Mouse (Mus musculus): ENCODE results near the gene Olfr775.

DNA sequence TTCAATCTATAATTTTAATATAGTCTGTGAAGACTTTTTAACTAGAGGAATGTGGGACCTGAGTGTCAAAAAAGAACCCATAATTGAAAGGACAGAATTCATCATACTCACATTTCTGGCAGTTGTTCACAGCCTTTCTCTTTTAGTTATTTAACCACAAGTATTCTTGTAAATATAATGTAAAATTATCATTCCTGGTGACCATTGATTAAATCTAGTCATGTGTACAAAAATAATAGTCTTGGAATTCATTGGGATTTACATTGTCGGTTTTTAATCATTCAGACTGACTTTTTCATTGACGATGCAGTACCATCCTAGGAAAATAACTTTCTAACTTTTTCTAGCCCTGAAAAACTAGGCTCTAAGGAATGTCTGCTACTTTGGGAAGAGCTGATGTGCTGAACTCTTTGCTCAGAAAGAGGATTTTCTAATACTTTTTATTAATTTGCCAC is 22.9 kb downstream of the Olfr775 start, which contains the start of gene Olfr777:
- TF ChIP-seq CTCF (conservative IDR thresholded peaks at IDR 0.05; ENCODE audit: low read length): no peak
- no peak for TF ChIP-seq NANOG (IDR thresholded peaks at IDR 0.05; ENCODE audit: borderline replicate concordance, low read length)
